18 mouse cellular contexts compared by ENCODE assay signal in genomic region chr4:105911678-105912077, GRCm38 (mm10).
A peak's percentile ranks its signal among the peaks of the same experiment; 100 is the strongest.
DNase-seq lines count a peak whose midpoint lies in the region; ATAC-seq and TF ChIP-seq lines count a peak whose summit lies in the region.
"Had no signal": no experiment of that assay in that cellular context is flagged by ENCODE, and none has a peak within 500 bp of the region (broad histone marks: within the 10 kb centered on the region; RNA-seq: fewer than 3 reads in every experiment).

No protein-coding gene starts in this region.

- 87% methylated on average over 6 of the region's 6 CpGs for WGBS in forebrain, embryonic 10.5 days
- 55% methylated on average over 6 of the region's 6 CpGs for WGBS in forebrain, postnatal 0 days
- WGBS in hindbrain, postnatal 0 days, result 61% methylated on average over 6 of the region's 6 CpGs
- WGBS in hindbrain, embryonic 11.5 days, result 84% methylated on average over 6 of the region's 6 CpGs
- 63% methylated on average over 6 of the region's 6 CpGs for WGBS in midbrain, postnatal 0 days
- 88% methylated on average over 6 of the region's 6 CpGs for WGBS in midbrain, embryonic 10.5 days

- no peak overlapping the region for H3K4me2 ChIP-seq in forebrain, postnatal 0 days (ENCODE audit: low read depth)
- H3K4me2 ChIP-seq in hindbrain, postnatal 0 days (ENCODE audit: low read depth, low read length), result no peak overlapping the region
- no peak overlapping the region for H3K4me2 ChIP-seq in hindbrain, embryonic 11.5 days (replicated peaks; ENCODE audit: low read depth, low read length)
- no peak overlapping the region for H3K4me2 ChIP-seq in midbrain, postnatal 0 days (ENCODE audit: low read depth, low read length, poor library complexity, severe bottlenecking)
- H3K4me2 ChIP-seq: heart, embryonic 13.5 days; liver, embryonic 15.5 days; neural tube, embryonic 12.5 days had no signal

- H3K4me3 ChIP-seq in forebrain, embryonic 10.5 days, result no peak overlapping the region
- H3K4me3 ChIP-seq in forebrain, postnatal 0 days (ENCODE audit: low read depth, low read length), result no peak overlapping the region
- no peak overlapping the region for H3K4me3 ChIP-seq in hindbrain, postnatal 0 days (ENCODE audit: low read length)
- H3K4me3 ChIP-seq in hindbrain, embryonic 11.5 days (ENCODE audit: low read depth, low read length), result no peak overlapping the region
- H3K4me3 ChIP-seq in midbrain, postnatal 0 days (ENCODE audit: low read depth, low read length), result no peak overlapping the region
- H3K4me3 ChIP-seq in midbrain, embryonic 10.5 days, result no peak overlapping the region
- H3K4me3 ChIP-seq: heart, embryonic 13.5 days; liver, embryonic 15.5 days; megakaryocyte, embryonic 14.5 days; neural tube, embryonic 12.5 days had no signal

- H3K9me3 ChIP-seq in forebrain, embryonic 10.5 days, result no peaks in the 10 kb centered on the region
- H3K9me3 ChIP-seq in forebrain, postnatal 0 days (ENCODE audit: low read length), result no peaks in the 10 kb centered on the region
- H3K9me3 ChIP-seq in hindbrain, postnatal 0 days (ENCODE audit: low read length), result no peaks in the 10 kb centered on the region
- H3K9me3 ChIP-seq in hindbrain, embryonic 11.5 days (ENCODE audit: control insufficient read depth, low read length), result no peaks in the 10 kb centered on the region
- H3K9me3 ChIP-seq in midbrain, postnatal 0 days (ENCODE audit: low read length), result no peaks in the 10 kb centered on the region
- H3K9me3 ChIP-seq in midbrain, embryonic 10.5 days (replicated peaks), result no peaks in the 10 kb centered on the region
- H3K9me3 ChIP-seq: heart, embryonic 13.5 days; liver, embryonic 15.5 days; neural tube, embryonic 12.5 days had no signal

- no peak for DNase-seq in forebrain, embryonic 10.5 days (ENCODE audit: extremely low spot score, low spot score)
- no peak for DNase-seq in forebrain, postnatal 0 days
- peak; percentile 59 for DNase-seq in hindbrain, postnatal 0 days (ENCODE audit: low spot score)
- no peak for DNase-seq in hindbrain, embryonic 11.5 days (ENCODE audit: low spot score)
- DNase-seq in midbrain, postnatal 0 days (ENCODE audit: low spot score), result peak; percentile 63
- DNase-seq in midbrain, embryonic 10.5 days (ENCODE audit: low spot score), result no peak
- no peak for DNase-seq in thymus, postnatal 25 days
- DNase-seq: adrenal gland, postnatal 10 days; cerebellum, adult 2 months; heart, postnatal 14 days; liver; midbrain, embryonic 14.5 days; thymus, postnatal 36 days had no signal

- no peak for TF ChIP-seq CTCF in forebrain, postnatal 0 days (IDR thresholded peaks at IDR 0.05; ENCODE audit: low read depth)
- no peak for TF ChIP-seq CTCF in hindbrain, postnatal 0 days (IDR thresholded peaks at IDR 0.05; ENCODE audit: low read depth)
- TF ChIP-seq CTCF in midbrain, postnatal 0 days (IDR thresholded peaks at IDR 0.05), result no peak

- H3K27me3 ChIP-seq in forebrain, embryonic 10.5 days (ENCODE audit: poor library complexity, severe bottlenecking), result no peaks in the 10 kb centered on the region
- no peaks in the 10 kb centered on the region for H3K27me3 ChIP-seq in forebrain, postnatal 0 days (ENCODE audit: insufficient read depth, low read length)
- H3K27me3 ChIP-seq in hindbrain, postnatal 0 days (ENCODE audit: insufficient read depth, low read length), result no peaks in the 10 kb centered on the region
- H3K27me3 ChIP-seq in hindbrain, embryonic 11.5 days (ENCODE audit: control insufficient read depth, insufficient read depth, low read length), result no peaks in the 10 kb centered on the region
- H3K27me3 ChIP-seq in midbrain, postnatal 0 days (ENCODE audit: insufficient read depth, low read length), result no peaks in the 10 kb centered on the region
- no peaks in the 10 kb centered on the region for H3K27me3 ChIP-seq in midbrain, embryonic 10.5 days (ENCODE audit: low read depth, poor library complexity, severe bottlenecking)
- H3K27me3 ChIP-seq: liver, embryonic 15.5 days; neural tube, embryonic 12.5 days had no signal

- ATAC-seq in forebrain, postnatal 0 days, result no peak
- ATAC-seq in hindbrain, postnatal 0 days, result peak; percentile 61
- ATAC-seq in hindbrain, embryonic 11.5 days (ENCODE audit: low FRiP score), result no peak
- ATAC-seq in midbrain, postnatal 0 days (ENCODE audit: low FRiP score), result no peak
- ATAC-seq: intestine, postnatal 0 days had no signal

- H3K36me3 ChIP-seq in forebrain, embryonic 10.5 days (replicated peaks), result no peaks in the 10 kb centered on the region
- no peaks in the 10 kb centered on the region for H3K36me3 ChIP-seq in forebrain, postnatal 0 days (ENCODE audit: insufficient read depth)
- H3K36me3 ChIP-seq in hindbrain, postnatal 0 days (ENCODE audit: insufficient read depth, low read length), result no peaks in the 10 kb centered on the region
- no peaks in the 10 kb centered on the region for H3K36me3 ChIP-seq in hindbrain, embryonic 11.5 days (ENCODE audit: control insufficient read depth, insufficient read depth, low read length)
- H3K36me3 ChIP-seq in midbrain, postnatal 0 days (ENCODE audit: insufficient read depth, low read length), result no peaks in the 10 kb centered on the region
- H3K36me3 ChIP-seq in midbrain, embryonic 10.5 days, result no peaks in the 10 kb centered on the region
- H3K36me3 ChIP-seq: heart, embryonic 13.5 days; liver, embryonic 15.5 days; neural tube, embryonic 12.5 days had no signal

- H3K9ac ChIP-seq in forebrain, postnatal 0 days, result no peak overlapping the region
- no peak overlapping the region for H3K9ac ChIP-seq in hindbrain, postnatal 0 days (replicated peaks; ENCODE audit: low read length)
- H3K9ac ChIP-seq in hindbrain, embryonic 11.5 days (ENCODE audit: low read depth, low read length), result no peak overlapping the region
- H3K9ac ChIP-seq in midbrain, postnatal 0 days (replicated peaks; ENCODE audit: low read length, poor library complexity, severe bottlenecking), result no peak overlapping the region
- H3K9ac ChIP-seq: heart, embryonic 13.5 days; liver, embryonic 15.5 days; neural tube, embryonic 12.5 days had no signal

- H3K27ac ChIP-seq in forebrain, embryonic 10.5 days, result peak overlapping the region; percentile 33
- H3K27ac ChIP-seq in forebrain, postnatal 0 days (ENCODE audit: low read depth, low read length), result no peak overlapping the region
- no peak overlapping the region for H3K27ac ChIP-seq in hindbrain, postnatal 0 days
- H3K27ac ChIP-seq in hindbrain, embryonic 11.5 days (ENCODE audit: low read depth, low read length), result no peak overlapping the region
- no peak overlapping the region for H3K27ac ChIP-seq in midbrain, postnatal 0 days (ENCODE audit: low read depth, low read length)
- H3K27ac ChIP-seq in midbrain, embryonic 10.5 days (replicated peaks), result no peak overlapping the region
- H3K27ac ChIP-seq: heart, embryonic 13.5 days; liver, embryonic 15.5 days; neural tube, embryonic 12.5 days had no signal

- peaks cover 4% of the 10 kb centered on the region; the same call in 1 of the 2 replicates for H3K4me1 ChIP-seq in forebrain, embryonic 10.5 days
- no peaks in the 10 kb centered on the region for H3K4me1 ChIP-seq in forebrain, postnatal 0 days (ENCODE audit: insufficient read depth)
- H3K4me1 ChIP-seq in hindbrain, postnatal 0 days (ENCODE audit: insufficient read depth, low read length), result no peaks in the 10 kb centered on the region
- no peaks in the 10 kb centered on the region for H3K4me1 ChIP-seq in hindbrain, embryonic 11.5 days (replicated peaks; ENCODE audit: control insufficient read depth, insufficient read depth, low read length)
- H3K4me1 ChIP-seq in midbrain, postnatal 0 days (ENCODE audit: insufficient read depth, low read length), result no peaks in the 10 kb centered on the region
- H3K4me1 ChIP-seq in midbrain, embryonic 10.5 days, result no peaks in the 10 kb centered on the region
- H3K4me1 ChIP-seq: liver, embryonic 15.5 days had no signal

Comparison
In these comparisons a context has a peak if more than half of its experiments do, and no peak if none do; other contexts are left out.
1. DNase-seq: peak in hindbrain, postnatal 0 days (single experiment) and midbrain, postnatal 0 days (single experiment); none in forebrain, embryonic 10.5 days (single experiment), forebrain, postnatal 0 days (single experiment), hindbrain, embryonic 11.5 days (single experiment), midbrain, embryonic 10.5 days (single experiment) and thymus, postnatal 25 days (single experiment).